Mouse (Mus musculus) thymus, adult 18-20 months (tissue): ENCODE measurements around the gene Ankrd50.

Experiments
- DNase-seq, 2 experiments: peaks; one replicate each; pipeline ENCODE4 v3.0.0; 2022; ENCODE audit warnings: mixed read lengths in 2 of 2

The Ankrd50 gene

DNA sequence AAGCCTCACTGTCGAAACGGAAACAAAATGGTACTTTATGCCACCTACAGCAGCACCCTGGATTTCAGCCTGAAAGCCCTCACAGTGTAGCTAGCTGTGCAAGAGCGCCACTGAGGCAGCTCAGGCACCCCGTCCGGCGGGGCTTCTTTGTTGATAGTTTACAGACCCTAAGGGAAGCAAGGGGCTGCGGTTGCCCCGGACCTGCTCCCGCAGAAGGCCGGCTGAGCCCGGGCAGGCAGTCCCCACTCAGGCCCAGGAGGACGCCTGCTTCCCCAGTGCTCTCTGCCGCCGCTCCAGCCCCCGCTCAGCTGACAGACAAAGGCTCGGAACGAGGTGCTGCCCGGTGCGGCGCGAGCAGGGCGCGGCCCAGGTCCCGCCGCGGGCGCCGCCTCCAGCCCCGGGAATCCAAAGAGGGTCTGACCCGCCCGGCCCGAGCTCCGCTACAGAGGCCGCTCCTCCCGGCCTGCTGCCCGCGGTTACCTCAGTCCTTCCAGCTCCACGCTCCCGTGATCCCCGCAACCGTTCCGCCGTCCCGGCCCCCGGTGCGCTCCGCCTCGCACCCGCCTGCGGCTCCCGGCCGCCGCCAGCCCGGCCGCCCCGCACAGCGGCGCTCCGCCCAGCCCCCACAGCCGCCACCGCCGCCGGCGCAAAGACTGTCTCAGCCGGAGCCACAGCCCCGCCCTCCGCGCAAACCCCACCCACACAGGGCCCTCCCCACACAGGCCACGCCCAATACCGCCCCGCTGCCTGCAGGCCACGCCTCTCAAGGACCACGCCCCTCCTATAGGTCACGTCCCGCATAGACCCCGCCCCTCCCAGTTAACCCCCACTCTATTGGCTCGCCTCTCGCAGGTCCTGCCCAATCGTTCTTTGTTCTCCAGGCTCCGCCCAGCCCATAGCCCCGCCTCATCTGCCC is at the start of gene Ankrd50:
Gene Ankrd50 (minus strand): TSS at position 654 of the 916 bp plus-strand sequence.
- peak; percentile 98 for DNase-seq

DNA sequence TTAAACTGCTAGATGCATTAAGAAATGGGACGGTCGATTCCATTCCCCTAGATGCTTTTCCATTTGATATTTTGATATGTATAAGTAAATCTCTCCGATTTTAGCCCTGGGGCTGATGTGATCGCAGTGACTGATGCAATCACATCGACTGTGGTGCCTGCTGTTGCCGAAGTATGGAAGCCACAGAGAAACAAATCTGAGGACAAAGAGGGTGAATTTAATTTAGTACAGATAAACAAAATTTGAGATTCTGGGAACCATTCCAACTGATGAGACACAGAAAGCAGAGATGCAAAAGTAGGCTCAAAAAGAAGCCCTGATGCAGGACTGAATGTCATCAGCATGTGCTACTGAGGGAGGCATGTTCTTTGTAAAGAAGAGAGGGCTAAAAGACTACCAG is 49.6 kb upstream of the Ankrd50 start:
- no peak for DNase-seq

DNA sequence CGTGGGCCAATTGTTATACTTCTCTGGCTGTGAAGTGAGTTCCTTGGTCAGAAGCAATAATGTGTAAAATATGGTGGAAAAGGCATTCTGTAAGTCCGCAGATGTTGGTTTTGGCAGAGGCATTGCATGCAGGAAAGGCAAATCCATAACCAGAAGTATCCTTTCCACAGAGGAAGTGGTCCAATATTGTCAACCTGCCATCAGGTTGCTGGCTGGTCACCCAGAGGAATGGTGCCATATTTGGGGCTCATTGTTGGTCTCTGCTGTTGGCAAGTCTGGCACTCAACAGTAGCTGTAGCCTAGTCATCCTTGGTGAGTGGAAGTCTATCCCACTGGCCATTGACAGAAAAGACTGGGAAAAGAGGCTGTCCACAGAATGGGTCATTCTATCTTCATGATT is 35.8 kb upstream of the Ankrd50 start:
- DNase-seq = no peak

DNA sequence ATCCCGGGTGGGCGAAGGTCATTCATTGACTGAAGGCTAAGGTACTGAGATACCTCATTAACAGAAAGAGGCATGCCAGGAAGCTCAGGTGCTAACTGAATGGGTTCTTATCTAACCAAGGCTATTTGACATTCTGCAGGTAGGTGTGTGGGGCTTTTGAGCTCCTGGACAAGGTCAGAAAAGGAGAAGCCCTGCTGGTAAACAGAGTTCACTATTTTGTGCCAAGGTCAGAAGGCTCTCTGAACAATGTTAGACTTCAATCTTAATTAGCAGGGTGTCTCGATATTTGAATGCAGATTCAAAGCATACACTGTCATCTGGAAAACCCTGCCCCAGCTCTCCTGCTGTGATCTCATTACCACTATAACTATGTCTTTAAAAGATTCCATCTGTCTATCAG is 35.3 kb upstream of the Ankrd50 start:
- DNase-seq = no peak

DNA sequence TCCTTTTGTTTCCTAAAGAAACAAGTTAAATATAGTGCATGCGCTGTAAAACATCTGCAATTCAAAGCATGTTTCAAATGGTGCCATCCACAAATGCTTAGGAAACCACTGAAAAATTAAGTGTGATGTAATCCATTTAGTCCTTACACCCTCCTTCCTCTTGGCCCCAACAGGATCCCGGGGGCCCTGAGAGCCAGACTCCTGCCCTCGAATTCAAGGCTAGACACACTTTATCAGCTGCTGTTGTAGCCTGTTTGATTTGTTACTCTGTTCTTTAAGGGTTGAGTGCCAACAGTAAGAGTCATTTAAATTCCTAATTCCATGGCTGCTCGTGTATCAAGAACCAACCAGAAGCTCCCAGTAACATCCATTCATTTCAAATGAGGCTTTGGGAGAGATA is 19.0 kb upstream of the Ankrd50 start:
- no peak for DNase-seq

DNA sequence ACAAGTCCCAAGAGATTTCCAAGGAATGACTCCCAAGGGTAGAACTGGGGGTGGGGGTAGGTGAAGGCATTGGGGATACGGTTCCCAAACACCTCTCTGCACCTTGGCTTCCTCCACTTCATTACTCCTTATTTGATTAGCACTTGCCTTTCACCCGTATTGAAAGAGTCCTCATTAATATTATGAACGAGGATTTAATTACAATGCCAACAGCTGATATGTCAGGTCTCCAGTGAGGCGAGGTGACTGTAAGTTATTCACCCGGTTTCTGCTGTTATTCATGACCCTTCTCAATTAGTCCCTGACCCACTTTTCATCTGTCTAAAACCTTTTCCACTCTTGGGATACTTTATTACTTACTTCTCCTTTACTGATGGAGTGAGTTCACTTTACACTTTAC is 17.5 kb upstream of the Ankrd50 start:
- no peak for DNase-seq

DNA sequence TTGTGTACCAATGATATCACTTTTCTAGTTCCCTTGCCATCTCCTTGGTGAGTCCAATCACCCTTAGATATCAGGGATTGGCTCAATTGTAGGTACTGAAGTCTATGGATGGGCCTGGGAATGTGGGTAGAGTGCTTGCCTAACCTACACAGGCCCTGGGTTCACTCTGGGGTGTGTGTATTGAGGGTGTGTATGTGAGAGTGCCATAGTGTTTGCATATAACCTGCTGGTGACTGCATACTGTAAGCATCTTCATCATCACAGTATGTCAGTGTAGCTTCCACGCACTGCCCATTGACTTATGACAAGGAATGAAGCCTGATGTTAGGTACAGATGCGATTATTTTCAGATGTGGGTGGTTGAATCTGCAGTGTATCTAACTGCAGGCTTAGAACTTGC is 17.1 kb upstream of the Ankrd50 start:
- DNase-seq = no peak

DNA sequence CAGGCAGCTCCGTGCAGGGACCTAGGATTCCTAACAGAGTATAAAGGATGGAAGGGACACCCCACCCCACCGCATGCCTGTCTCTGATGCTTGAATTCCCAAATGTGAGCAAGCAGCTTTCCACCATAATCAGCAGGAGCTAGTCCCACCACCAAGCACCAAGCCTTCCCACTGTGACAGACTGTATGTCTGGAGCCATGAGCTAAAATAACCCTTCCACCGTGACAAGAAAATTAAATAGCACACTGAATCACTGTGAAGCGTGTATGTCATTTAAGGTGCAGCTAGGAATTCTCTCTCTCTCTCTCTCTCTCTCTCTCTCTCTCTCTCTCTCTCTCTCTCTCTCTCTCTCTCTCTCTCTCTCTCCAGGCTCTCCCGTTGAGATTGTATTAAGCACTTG is 16.7 kb upstream of the Ankrd50 start:
- DNase-seq = no peak

DNA sequence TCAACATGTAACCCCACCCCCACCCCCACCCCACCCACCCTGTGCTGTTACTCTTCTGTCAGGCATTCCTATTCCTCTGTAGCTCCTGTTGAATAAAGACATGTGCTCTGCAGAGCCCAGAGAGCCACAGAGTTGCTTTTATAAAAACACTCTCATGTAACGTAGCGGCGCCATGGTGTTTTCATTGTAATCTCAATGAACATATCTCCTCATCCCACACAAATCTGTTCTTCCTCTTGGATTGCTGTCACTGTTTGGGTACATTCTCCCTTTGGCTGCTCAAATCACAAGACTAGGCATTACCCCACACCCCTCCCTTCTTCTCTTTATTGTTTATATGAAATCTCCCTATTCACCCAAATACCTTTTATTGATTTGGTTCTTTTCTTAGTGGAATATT is 13.9 kb upstream of the Ankrd50 start:
- no peak for DNase-seq

DNA sequence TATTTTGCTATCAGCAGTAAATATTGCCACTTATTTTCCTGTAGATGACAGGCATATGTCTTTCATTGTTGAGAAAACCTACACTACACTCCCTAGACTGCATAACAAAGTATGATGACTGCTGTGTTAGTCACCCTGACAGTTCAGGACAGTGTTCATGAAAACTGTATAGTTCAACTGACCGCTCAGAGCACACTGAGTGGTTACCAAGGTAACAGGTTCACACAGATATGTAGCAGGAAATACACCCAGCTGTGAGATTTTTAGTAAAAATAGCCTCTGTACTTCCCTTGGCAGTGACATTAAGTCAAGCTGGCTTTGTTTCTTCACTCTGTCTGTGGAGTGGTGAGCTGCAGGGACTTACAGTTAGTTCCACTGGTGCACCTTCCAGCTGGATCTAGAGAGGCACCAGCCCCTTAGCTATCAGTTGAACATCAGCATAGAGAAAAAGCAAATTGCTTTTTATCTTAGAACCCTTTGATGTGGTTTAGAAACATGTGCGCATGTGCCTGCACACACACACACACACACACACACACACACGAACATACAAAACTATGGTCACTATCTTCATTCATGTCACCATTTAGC is 12.2 kb upstream of the Ankrd50 start:
- no peak for DNase-seq

DNA sequence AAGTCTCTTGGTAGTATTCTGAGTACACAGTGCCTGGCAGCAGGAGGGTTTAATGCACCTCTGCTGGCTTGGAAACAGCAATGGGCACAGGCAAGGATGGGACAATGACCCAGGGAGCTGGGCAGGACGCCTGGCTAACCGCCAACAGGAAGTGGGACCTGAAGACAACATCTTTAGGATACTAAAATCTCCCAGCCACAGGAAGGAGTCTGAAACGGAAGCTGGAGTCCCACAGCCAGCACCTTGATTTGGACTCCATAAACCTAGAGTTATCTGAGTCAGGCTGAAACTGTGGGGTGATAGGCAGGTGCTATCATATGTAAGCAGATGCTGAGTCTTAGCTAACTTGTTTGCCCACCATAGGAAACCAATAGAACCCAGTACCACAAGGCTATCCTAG is 7.1 kb upstream of the Ankrd50 start:
- no peak for DNase-seq

DNA sequence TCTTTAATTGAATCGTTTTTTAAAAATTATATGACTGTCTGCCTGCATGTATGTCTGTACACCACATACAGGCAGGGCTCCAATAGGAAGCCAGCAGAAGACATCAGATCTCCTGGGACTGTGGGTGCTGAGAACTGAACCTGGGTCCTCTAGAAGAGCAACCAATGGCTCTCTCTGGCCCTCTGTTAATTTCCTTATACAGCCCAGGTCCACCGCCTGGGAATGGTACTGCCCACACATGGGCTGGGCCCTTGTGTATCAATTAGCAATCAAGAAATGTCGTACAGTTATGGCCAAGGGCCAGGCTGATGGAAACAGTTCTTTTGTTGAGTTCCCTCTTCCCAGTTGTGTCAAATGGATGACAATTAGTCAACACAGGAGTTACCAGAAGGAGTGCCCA is 6.6 kb upstream of the Ankrd50 start:
- no peak for DNase-seq

DNA sequence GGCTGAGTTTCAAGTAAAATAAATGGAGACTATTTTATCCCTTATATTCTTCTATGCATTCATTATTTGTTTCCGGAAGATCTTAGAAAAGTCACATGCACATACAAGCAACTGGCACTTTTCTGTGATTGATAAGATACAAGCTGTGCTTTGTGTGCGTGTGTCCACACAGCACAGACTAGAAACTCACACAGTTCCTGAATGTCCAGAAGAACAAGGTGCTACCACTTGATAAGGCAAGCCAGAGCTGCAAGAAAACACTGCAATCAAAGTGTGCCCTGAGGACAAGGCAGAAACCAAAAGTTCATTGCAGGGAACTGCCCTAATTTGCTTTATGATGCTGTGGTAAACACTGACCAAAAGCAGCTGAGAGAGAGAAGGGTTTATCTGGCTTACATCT is 6.1 kb upstream of the Ankrd50 start:
- DNase-seq = no peak

DNA sequence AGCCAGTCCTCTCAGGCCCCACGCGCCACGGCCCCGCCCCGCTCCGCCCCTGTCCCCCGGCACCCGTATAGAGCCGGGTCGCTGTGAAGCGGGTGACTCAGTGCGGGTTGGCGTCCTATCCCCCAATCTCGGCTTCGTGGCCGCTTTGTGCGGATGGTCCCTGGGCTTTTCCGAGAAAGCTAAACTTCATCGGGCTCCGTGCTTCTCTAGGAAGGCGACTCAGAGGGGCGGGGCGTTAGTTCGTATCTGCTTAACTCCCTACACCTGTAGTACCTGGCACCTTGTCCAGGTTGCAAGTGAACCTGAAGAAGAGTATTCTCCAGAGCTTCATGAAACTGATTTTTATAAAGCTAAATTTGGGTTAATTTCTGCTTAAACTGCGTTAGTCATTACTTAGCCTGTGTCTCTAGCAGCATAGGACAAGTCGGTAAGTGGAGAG is 482 bp upstream of the Ankrd50 start:
- no peak for DNase-seq

DNA sequence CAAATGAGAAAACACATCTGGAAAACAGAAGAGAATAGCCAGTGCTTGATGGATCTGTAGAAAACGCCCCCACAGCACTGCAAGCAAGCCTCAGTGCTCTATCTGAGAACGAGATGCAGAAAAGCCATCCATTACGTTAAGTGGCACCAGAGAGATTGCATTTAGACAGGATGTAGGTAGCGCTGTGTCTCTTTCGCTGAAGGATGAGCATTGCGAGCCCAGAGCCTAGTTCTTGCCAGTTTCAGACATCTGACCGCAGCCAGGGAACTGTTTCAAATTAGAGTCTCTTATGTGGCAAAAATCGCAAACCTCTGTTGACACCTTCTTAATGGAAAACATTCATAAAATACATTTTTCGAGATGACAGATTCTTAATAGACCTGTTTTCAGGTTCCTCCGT is 1.1 kb downstream of the Ankrd50 start:
- peak; percentile 7 to 23 for DNase-seq

DNA sequence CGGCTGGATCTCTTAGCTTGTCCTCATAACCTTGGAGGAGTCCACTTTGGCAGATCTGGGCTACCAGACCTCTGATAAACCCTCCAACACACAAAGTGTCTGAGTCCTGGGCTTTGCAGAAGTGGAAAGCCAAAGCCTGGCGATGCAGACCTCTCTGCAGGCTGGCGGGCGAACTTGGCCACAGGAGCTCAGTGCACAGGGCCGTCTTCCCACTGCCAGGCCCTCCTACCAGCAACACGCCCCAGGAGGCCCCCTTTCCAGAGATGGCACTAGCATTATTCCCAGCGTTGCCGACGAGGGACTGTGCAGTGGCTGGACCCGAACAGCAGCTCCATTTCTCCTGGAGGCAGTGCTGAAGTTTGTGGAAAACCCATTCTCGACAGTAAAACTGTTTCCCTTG is 1.9 kb downstream of the Ankrd50 start:
- DNase-seq = peak in 1 of 2 experiments; percentile 5

DNA sequence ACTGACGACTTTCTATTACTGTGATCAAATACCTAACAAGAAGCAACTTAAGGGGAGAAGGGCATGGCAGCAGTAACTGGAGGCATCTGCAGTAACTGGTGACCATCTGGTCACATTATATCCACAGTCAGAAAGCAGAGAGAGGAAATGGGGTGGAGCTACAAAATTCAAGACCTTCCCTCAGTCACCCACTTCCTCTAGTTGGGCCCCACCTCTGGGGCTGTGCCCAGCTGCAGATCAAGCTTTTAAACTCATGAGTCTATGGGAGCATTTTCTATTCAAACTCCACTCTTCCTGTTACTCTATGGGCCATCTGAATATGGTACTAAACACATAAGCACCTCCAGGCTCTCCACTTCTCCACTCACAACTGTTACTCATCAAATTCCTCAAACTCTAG is 3.5 kb downstream of the Ankrd50 start:
- no peak for DNase-seq

DNA sequence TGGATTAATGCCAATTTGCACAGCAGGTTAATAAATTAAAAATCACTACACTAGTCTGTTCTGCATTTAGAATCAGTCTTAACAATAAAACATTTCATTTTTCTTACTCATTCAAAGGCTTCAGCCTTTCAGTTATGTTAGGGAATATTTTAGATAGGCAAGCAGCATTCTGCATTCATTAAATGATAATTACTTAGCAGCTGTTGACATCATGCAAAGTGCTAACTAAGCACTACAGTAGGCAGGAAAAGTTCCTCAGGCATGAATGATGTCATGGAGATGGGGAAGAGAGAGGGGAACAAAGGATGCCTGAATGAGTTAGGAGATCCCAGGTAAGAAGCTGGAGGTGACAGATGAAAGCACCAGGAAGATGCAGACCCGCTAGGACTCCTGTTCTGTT is 6.7 kb downstream of the Ankrd50 start:
- DNase-seq = no peak

DNA sequence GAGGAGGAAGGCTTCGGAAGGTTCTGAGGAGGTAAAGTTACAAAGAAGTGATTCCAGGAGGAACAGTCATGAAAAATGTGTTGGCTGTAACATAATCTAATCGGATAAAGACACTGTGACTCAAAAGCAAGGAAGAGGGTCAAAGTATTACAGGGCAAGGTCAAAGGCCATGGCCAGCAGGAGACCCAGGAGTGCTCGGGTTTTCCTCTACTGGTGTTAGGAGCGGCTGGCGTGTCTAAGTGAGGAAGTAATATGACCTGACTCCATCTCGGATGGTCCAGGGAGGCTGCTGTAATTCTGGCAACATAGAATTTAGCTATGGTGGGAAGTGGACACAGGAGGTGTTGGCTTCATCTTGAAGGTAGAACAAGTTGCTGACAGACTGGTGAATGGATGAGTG is 9.1 kb downstream of the Ankrd50 start:
- no peak for DNase-seq

DNA sequence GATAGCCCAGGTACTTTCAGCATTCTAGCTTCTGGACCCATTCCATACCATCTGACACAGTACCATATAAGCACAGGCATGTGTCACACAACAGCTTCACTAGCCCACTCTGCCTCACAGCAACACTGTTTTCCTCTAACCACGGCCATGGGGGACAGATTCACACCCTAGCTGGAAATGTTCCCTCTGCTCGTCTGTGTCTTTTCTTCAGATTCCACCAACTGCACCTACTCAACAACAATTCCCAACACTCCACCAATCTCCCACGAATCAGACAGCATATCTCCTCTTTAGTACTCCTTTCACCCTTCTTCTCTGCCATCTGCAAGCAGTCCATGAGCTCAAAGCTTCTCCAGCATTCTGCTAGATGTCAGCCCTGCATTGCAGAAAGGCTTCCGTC is 11.5 kb downstream of the Ankrd50 start:
- DNase-seq = no peak

DNA sequence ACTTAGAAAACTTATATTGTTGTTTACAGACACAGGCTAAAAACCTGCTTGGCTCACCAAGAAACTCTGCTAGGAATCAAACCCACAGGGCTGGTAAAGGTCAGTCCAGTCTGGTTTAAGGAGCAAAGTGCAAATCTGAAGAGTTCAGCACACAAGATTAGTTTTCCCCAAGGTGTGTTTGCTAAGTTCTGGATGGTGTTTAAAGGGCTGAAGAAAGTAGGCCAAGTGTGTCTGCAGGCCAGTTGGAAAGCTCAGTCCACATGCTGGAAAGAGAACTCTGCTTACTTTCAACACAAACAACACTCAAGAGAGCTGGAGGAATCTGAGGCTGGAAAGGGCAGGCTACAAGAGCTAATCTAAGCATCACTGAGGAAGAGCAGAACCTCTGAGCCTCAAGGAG is 13.1 kb downstream of the Ankrd50 start:
- DNase-seq = no peak

DNA sequence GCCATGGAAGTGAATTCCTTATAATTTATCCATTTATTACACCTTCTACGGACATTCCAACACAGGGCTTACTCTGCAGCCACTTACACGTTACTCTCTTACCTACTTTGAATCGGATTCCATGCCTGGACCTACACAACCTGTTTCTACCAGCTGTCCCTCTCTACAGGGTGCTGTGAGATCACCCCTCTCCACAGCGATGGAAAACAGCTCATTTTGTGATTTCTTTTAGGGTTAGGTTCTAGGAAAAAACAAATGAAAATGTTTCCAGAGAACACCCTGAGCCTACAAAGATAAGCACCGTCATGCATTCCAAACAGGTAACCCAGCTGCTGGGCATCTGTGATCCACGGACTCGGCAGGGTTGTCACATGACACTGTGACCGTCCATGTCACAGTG is 16.5 kb downstream of the Ankrd50 start:
- DNase-seq = no peak

DNA sequence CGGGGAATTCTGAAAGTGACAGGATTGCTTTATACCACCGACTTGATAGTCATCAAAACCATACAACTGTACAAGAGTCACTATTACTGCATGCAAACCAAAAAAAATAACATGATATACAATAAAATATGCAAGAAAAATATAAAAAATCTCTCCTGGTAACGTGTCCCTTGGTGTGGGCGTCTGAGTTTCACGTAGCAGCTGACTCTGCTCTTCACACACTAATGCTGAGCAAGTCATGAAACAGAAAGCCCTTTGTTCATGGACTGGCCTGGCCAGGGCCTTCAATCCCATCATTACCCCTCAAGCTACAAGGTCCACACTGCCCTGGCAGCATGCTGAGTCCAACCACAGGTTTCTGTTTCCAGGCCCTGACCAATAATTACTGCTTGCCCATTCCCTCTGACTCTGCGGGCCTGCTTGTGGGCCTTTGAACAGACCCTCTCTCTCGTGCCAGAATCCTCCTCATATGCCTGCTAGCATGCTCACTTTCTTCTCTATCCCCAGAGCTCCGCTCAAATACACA is 17.7 kb downstream of the Ankrd50 start:
- DNase-seq = no peak

DNA sequence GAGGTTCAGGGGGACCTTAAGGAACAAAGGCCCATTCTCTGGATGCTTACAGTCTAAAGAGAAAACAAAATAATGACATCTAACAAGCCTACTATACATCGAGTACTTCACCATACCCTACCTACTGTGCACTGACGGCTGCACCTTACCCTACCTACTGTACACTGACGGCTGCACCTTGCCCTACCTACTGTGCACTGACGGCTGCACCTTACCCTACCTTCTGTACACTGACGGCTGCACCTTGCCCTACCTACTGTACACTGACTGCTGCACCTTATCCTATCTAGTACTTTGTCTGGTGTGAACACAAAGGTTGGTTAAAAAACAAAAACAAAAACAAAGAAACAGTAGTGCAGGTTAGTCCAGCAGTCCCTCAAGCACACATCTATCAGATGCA is 18.5 kb downstream of the Ankrd50 start:
- DNase-seq = no peak
